Mouse (Mus musculus) lung, adult 2 months (tissue): Measurements from ENCODE around the gene Wwc2.

ENCODE experiments used
- CTCF ChIP-seq: fragments of 200-500 bp; IDR thresholded peaks from 2 replicates; pipeline ENCODE4 v1.5.1; 2011; ENCODE audit warnings: mild to moderate bottlenecking, low read length, control low read depth; ENCODE audit not compliant: insufficient read depth
- POLR2A ChIP-seq: fragments of 200-500 bp; IDR thresholded peaks from 2 replicates; pipeline ENCODE4 v1.6.1; 2011; ENCODE audit warnings: low read depth, mild to moderate bottlenecking, control low read depth, low read length, borderline replicate concordance; ENCODE audit errors: extremely low read depth

- TF ChIP-seq CTCF: no peak
- no peak for TF ChIP-seq POLR2A
These were observed 81.0 kb downstream of the Wwc2 start for GRCm38 (mm10) chr8:47909681-47910080.
